Mouse (Mus musculus) megakaryocyte-erythroid progenitor cell, adult 5-6 weeks (primary cell): ENCODE results near the gene Tbc1d2b. TPM values are rescaled to one million over a fixed set of nuclear protein-coding genes. Genes with fewer than 3 reads are reported as not detected.

Source experiments
- total RNA-seq, 2 experiments: library from RNA; stranded (forward) in 1 of 2; stranded (reverse) in 1 of 2; fragments of 200-1000, 215-1000 nt in 1 of 2; fragments of >200 nt in 1 of 2; fragmentation: Nextera tagmentation in 1 of 2; gene quantifications; 2 replicates each; pipeline ENCODE4 v1.2.3; 2014 to 2017

The Tbc1d2b gene
- total RNA-seq, 2 experiments from 2014 or later: 31.2 to 66.1 TPM

Other genes starting within 250 kb of the Tbc1d2b start
- 0.79 and 3.5 TPM in 2 replicates for gene Ctsh, start 216.7 kb downstream of the Tbc1d2b start, total RNA-seq (2014; fragmentation: Nextera tagmentation)
- 1.6 and 2.3 TPM in 2 replicates for gene Ctsh, start 216.7 kb downstream of the Tbc1d2b start, total RNA-seq (2017)
- gene Morf4l1, start 156.0 kb downstream of the Tbc1d2b start, total RNA-seq (2014; fragmentation: Nextera tagmentation): 253 and 288 TPM in 2 replicates
- gene Morf4l1, start 156.0 kb downstream of the Tbc1d2b start, total RNA-seq (2017): 217 and 277 TPM in 2 replicates
- gene Adamts7, start 107.7 kb downstream of the Tbc1d2b start, total RNA-seq (2014; fragmentation: Nextera tagmentation): not detected in 2 replicates
- not detected in 2 replicates for gene Adamts7, start 107.7 kb downstream of the Tbc1d2b start, total RNA-seq (2017)